Mouse (Mus musculus) heart, adult 2 months (tissue): ENCODE measurements around the gene Slc43a2.

ENCODE experiments used
- CTCF ChIP-seq: fragments of 200-600 bp; IDR thresholded peaks from 2 replicates; pipeline ENCODE4 v1.8.1; 2022; ENCODE audit warnings: antibody characterized with exemption, mild to moderate bottlenecking, moderate library complexity
- EP300 ChIP-seq: fragments of 200-500 bp; IDR thresholded peaks from 2 replicates; pipeline ENCODE4 v1.6.1; 2011; ENCODE audit warnings: low read depth, low read length, control low read depth; ENCODE audit not compliant: insufficient read depth
- POLR2A ChIP-seq: fragments of 200-500 bp; IDR thresholded peaks from 2 replicates; pipeline ENCODE4 v1.6.1; 2011; ENCODE audit warnings: mild to moderate bottlenecking, low read depth, low read length, control low read depth; ENCODE audit not compliant: insufficient read depth

- no peak for TF ChIP-seq CTCF
- no peak for TF ChIP-seq POLR2A
- TF ChIP-seq EP300: 0 out of 2 replicates have a peak, but pooled peaks have one; percentile 35
Observed at GRCm38 (mm10) chr11:75498126-75498525, 33.4 kb upstream of the Slc43a2 start.
